Mouse (Mus musculus) neural tube, embryonic 14.5 days (tissue): ENCODE measurements around the gene Abcg4. TPM values are rescaled to one million over a fixed set of nuclear protein-coding genes. Genes with fewer than 3 reads are reported as not detected.

Source experiments
- ATAC-seq: fragments of 200-750 bp; cut with Nextera tagmentation; 2 replicates; pipeline ENCODE4 v1.8.0; 2017; ENCODE audit warnings: low read depth, mild to moderate bottlenecking, moderate TSS enrichment, moderate library complexity
- H3K27ac ChIP-seq: fragments of 300-500 bp; sonication (generic); 2 replicates; pipeline ENCODE4 v1.5.1; 2014; ENCODE audit warnings: low read depth, mild to moderate bottlenecking, control low read depth, low read length, moderate library complexity, mixed read lengths
- H3K27me3 ChIP-seq: fragments of 300-500 bp; sonication (generic); 2 replicates; pipeline ENCODE4 v1.6.1; 2014; ENCODE audit warnings: low read length; ENCODE audit not compliant: control insufficient read depth, insufficient read depth
- H3K36me3 ChIP-seq: fragments of 300-500 bp; sonication (generic); 2 replicates; pipeline ENCODE4 v1.6.1; 2014; ENCODE audit warnings: low read length, mixed read lengths; ENCODE audit not compliant: control insufficient read depth, insufficient read depth
- H3K4me1 ChIP-seq: fragments of 300-500 bp; sonication (generic); 2 replicates; pipeline ENCODE4 v1.6.1; 2014; ENCODE audit warnings: low read length; ENCODE audit not compliant: control insufficient read depth, insufficient read depth
- H3K4me2 ChIP-seq: fragments of 300-500 bp; sonication (generic); 2 replicates; pipeline ENCODE4 v1.6.1; 2014; ENCODE audit warnings: mild to moderate bottlenecking, low read depth, low read length, control low read depth
- H3K4me3 ChIP-seq: fragments of 300-500 bp; sonication (generic); 2 replicates; pipeline ENCODE4 v1.5.1; 2014; ENCODE audit warnings: low read depth, low read length, control low read depth, mixed read lengths
- H3K9ac ChIP-seq: fragments of 300-500 bp; sonication (generic); replicated peaks from 2 replicates; pipeline ENCODE4 v1.6.1; 2014; ENCODE audit warnings: low read depth, mild to moderate bottlenecking, control low read depth, low read length, mixed read lengths
- H3K9me3 ChIP-seq: fragments of 300-500 bp; sonication (generic); 2 replicates; pipeline ENCODE4 v1.6.1; 2016; ENCODE audit warnings: low read length; ENCODE audit not compliant: control insufficient read depth
- WGBS: fragments of 180-500 bp; shearing (Covaris S2); extraction: QIAGEN DNeasy Blood & Tissue Kit; methylation state at CpG from one replicate; pipeline ENCODE4 v1.1.7; 2014; 5-methylcytosine and 5-hydroxymethylcytosine counted together
- polyA plus RNA-seq: library from polyadenylated mRNA; unstranded; fragments of >200 nt; fragmentation: Nextera tagmentation; extraction: Ambion mirVana; gene quantifications from 2 replicates; pipeline ENCODE4 v1.2.1, GENCODE M21; 2014

Abcg4 gene
- polyA plus RNA-seq, 1 experiment from 2014 or later, result 25.0 TPM

DNA sequence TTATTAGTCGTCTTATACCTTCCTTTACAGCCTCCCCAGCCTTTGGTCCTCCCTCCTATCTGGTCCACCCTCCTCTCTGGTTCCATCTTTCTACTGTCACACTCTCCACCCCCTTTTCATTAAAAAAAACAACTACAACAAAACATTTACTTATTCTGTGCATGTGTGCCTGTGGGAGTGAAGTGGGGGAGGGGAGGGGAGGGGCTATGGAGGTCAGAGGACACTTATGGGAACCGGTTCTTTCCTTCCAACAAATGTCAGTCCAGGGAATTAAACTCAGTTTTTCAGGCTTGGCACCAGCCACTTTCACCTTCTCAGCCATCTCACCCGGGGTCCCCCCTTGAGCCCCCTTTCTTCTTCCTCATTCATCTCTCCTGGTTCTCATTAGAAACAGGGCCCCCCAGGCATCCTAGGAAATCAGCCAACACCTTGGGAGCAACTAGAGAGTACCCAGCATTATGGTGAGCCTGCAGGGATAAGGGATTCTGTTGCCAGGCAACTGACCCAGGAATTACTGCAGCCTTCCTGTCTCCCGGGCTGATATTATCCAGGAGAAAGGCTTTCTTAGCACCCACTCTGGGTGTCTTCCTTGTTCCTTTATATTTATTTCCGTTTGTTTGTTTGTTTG lies 33.8 kb downstream of the Abcg4 start:
- no peak; the same call in none of the 2 replicates for ATAC-seq
- H3K36me3 ChIP-seq, result no peaks in the 10 kb centered on the region
- H3K4me3 ChIP-seq, result no peak overlapping the region
- no peak overlapping the region for H3K9ac ChIP-seq
- 3% methylated on average over 5 of the region's 5 CpGs for WGBS
- H3K27ac ChIP-seq, result peak overlapping the region; percentile 40; the same call in 1 of the 2 replicates
- peaks cover 20% of the 10 kb centered on the region for H3K4me1 ChIP-seq
- H3K9me3 ChIP-seq, result no peaks in the 10 kb centered on the region
- H3K27me3 ChIP-seq, result no peaks in the 10 kb centered on the region
- H3K4me2 ChIP-seq, result no peak overlapping the region

DNA sequence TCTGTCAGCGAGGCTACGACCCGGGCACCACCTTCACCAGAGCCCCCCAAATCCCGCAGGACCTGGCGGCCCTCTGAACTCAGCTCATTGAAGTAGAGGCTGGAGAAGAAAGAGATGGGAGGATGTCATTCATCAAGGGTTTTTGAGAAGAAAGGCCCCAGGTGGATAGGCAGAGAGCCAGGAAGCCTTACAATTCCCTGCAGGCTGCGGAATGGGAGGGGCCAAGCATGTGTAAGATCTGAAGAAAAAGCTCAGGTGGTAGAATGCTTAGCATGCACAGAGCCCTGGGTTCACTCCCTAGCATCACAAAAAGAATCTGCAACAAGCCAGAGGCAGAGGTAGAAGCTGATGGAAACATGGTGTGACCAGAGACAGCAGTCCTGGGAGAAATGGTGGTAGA lies 35.0 kb downstream of the Abcg4 start:
- Histone ChIP-seq H3K9ac (no peak overlapping the region), H3K36me3 (no peaks in the 10 kb centered on the region), H3K27ac (no peak overlapping the region), H3K4me2 (no peak overlapping the region), H3K9me3 (no peaks in the 10 kb centered on the region), H3K4me1 (peaks cover 20% of the 10 kb centered on the region), H3K27me3 (no peaks in the 10 kb centered on the region), H3K4me3 (no peak overlapping the region)
- no peak for ATAC-seq
- WGBS, result 77% methylated on average over 6 of the region's 6 CpGs

DNA sequence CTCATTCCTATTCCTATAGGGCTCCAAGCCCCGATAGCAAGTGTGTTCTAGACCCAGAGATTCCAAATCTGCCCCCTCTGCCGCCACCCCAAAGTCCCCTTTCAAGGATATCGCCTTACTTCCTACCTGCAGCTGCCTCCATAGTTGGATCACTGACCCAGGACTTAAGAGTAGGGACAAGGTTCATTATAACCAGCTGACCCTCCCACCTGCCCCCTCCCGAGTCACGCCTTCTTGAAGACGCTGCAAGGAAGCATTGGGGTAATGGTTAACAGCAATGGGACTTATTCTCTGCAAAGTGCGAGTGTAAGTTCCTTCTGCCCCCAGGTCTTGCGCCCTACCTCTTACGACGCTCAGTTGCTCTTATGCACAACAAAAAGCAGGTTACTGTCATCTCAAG lies 37.1 kb downstream of the Abcg4 start, which contains the start of gene Pdzd3:
Pdzd3 (minus strand) TSS at position 158 of the 400 bp plus-strand sequence.
- no peaks in the 10 kb centered on the region for H3K27me3 ChIP-seq
- no peak within 1 kb of the TSS for H3K27ac ChIP-seq
- H3K36me3 ChIP-seq, result no peaks in the 10 kb centered on the region
- no peak for ATAC-seq
- no peak within 1 kb of the TSS for H3K4me2 ChIP-seq
- H3K4me3 ChIP-seq, result no peak within 1 kb of the TSS
- no peaks in the 10 kb centered on the region for H3K9me3 ChIP-seq
- WGBS, result 84% methylated on average over 10 of the region's 10 CpGs
- no peak within 1 kb of the TSS for H3K9ac ChIP-seq
- peaks cover 20% of the 10 kb centered on the region for H3K4me1 ChIP-seq

DNA sequence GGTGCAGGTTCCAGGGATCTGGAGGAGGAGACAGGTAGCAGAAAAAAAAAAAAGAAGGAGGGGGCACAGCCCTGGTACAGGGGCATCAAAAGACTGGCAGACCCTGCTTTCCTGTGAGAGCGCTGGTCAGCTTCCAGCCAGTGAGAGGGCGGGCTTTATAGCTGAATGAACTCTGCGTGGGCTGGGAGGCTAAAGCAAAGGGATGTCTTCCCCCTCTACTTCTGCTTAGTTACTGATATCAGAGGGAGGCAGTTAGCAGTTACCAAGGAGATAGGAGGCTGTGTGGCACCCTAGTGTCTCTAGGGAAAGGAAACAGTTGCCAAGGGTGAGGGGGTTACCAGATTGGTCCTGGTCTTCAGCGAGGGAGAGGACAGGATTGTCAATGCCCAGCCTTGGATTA lies 38.0 kb downstream of the Abcg4 start:
- Histone ChIP-seq H3K9ac (no peak overlapping the region), H3K27ac (no peak overlapping the region), H3K9me3 (no peaks in the 10 kb centered on the region), H3K4me1 (peaks cover 16% of the 10 kb centered on the region), H3K4me2 (no peak overlapping the region), H3K27me3 (no peaks in the 10 kb centered on the region), H3K4me3 (no peak overlapping the region), H3K36me3 (no peaks in the 10 kb centered on the region)
- ATAC-seq, result peak; percentile 33; the same call in 1 of the 2 replicates
- 35% methylated on average over 4 of the region's 4 CpGs for WGBS

DNA sequence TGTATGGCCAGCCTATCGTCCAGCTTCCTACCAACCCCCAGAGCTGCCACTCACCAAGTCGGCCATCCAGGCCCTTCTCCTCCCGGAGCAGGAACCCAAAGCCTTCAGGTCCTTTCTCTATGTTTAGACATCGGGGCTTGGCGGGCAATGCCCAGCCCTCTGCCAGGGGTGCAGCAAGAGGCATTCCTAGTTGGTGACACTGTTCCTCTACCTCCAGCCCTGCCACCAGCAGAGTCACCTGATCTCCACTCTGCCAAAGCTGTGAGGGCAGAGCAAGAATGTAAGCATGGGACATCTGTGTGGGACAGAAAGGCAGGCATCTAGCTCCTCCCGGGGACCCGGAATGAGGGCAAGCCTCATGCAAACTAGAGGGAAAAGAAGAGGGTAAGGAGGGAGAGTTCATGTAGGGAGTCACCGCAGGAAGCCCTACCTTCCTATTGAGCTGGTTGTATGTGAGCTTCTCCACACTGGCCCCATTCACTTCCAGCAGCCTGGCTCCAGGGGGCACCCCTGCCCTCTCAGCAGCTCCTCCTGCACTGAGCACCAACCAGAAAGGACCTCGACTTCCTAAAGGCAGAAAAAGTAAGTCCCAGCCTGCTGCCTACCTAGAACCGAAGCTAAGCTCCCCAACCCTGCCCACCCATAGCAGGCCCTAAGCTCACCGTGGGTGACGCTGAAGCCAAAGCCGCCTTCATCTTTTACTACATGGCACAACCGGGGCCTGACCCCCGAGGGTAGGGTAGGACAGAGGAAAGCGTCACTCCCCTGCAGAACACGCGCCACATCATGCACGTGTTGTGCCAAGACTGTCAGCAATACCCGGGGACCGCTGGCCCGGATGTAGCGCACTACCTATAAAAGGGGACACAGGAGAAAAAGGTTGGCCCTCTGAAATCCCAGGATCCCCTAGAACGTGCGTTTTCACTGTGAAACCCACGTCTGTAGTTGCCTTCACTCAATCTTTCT lies 39.0 kb downstream of the Abcg4 start:
- Histone ChIP-seq H3K36me3 (no peaks in the 10 kb centered on the region), H3K4me1 (peaks cover 10% of the 10 kb centered on the region), H3K9me3 (no peaks in the 10 kb centered on the region), H3K27me3 (no peaks in the 10 kb centered on the region), H3K4me3 (no peak overlapping the region), H3K4me2 (no peak overlapping the region), H3K9ac (no peak overlapping the region), H3K27ac (peak overlapping the region; percentile 12; the same call in 1 of the 2 replicates)
- 55% methylated on average over 26 of the region's 26 CpGs for WGBS
- 0 out of 2 replicates have a peak, but pooled peaks have one; percentile 57 for ATAC-seq

DNA sequence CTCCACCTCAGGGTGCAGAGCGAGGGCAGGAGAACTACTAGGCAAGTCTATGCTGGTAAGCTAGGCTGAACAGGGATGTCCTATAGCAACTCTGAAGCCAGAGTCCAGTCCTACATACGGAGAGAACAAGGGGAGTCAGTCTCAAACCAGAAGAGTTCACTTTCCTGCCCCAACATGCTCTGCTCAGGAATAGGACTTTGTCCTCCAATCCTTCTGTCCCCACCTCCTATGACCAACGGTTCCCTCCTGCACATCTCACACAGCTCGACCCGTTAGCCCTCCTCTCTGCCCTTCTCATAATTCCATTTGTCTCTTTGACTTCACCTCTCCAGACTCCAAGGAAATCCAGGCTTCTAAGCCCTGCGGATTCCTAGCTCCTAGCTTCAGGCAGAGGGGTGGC lies 40.5 kb downstream of the Abcg4 start:
- Histone ChIP-seq H3K27ac (no peak overlapping the region), H3K27me3 (no peaks in the 10 kb centered on the region), H3K9ac (no peak overlapping the region), H3K4me1 (no peaks in the 10 kb centered on the region), H3K36me3 (no peaks in the 10 kb centered on the region), H3K9me3 (no peaks in the 10 kb centered on the region), H3K4me3 (no peak overlapping the region), H3K4me2 (no peak overlapping the region)
- ATAC-seq, result no peak
- 90% methylated on average over 6 of the region's 6 CpGs for WGBS

DNA sequence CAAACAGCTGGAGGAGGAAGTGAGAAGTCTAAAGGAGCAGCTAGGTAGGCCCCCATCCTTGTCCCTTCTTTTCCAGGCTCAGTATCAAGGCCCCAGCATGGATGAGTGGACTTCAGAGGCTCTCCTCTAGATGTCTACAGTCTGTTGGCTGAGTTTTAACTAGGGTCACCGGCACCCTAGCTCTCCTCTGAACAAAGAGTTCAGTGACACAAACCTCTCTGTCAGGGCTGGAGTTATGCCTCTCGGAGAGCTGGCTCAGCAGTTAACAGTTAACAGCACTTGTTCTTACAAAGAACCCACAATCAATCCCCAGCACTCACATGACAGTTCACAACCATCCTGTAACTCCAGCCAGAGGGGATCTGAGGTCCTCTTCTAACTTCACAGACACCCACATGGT lies 44.8 kb downstream of the Abcg4 start:
- Histone ChIP-seq H3K36me3 (no peaks in the 10 kb centered on the region), H3K9me3 (no peaks in the 10 kb centered on the region), H3K9ac (no peak overlapping the region), H3K4me2 (no peak overlapping the region), H3K4me3 (no peak overlapping the region), H3K27me3 (no peaks in the 10 kb centered on the region), H3K27ac (no peak overlapping the region), H3K4me1 (no peaks in the 10 kb centered on the region)
- ATAC-seq, result no peak
- 35% methylated on average over 2 of the region's 2 CpGs for WGBS

DNA sequence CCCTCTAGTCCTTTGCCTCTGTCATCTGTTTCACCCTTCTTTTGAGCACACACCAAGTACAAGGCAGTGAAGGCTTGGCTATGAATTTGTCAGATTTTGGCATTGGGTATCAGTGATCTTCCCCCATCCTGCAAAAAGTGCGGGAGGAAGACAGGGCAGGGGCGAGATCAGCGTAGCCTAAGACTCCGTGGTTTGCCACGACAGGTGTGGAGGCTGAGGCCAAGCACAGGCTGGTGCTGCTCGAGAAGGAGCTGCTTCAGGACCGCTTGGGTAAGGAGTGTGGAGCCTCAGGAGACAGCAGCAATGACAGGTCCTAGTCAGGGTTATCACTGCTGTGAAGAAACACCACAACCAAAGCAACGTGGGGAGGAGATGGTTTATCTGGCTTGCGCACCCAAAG lies 47.0 kb downstream of the Abcg4 start:
- Histone ChIP-seq H3K9ac (no peak overlapping the region), H3K4me3 (no peak overlapping the region), H3K27ac (no peak overlapping the region), H3K36me3 (no peaks in the 10 kb centered on the region), H3K27me3 (no peaks in the 10 kb centered on the region), H3K9me3 (no peaks in the 10 kb centered on the region), H3K4me1 (no peaks in the 10 kb centered on the region), H3K4me2 (no peak overlapping the region)
- no peak for ATAC-seq
- 75% methylated on average over 9 of the region's 9 CpGs for WGBS

DNA sequence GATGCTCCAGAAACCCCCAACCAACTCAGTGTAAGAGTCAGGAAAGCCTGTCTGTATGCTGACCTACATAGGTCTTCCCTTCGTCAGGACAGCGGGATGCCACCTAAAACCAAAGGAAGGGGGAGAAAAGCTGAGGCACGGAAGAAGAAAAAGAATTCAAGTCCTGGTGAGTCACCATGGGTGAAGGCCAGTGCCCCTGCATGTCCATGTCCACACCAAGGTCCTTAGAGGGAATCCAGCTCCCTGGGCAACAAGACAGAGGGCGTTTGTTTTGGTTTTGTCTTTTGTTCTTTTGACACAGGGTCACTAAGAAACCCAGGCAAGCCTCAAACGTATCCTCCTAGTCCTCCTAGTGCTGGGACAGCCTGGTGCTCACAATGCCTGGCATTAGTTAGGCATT lies 47.5 kb downstream of the Abcg4 start:
- ATAC-seq, result no peak
- no peak overlapping the region for H3K4me3 ChIP-seq
- no peaks in the 10 kb centered on the region for H3K36me3 ChIP-seq
- no peak overlapping the region for H3K27ac ChIP-seq
- no peaks in the 10 kb centered on the region for H3K9me3 ChIP-seq
- no peaks in the 10 kb centered on the region for H3K4me1 ChIP-seq
- H3K4me2 ChIP-seq, result no peak overlapping the region
- H3K9ac ChIP-seq, result 0 out of 2 replicates have a peak overlapping the region, but pooled peaks have one; percentile 16
- 51% methylated on average over 5 of the region's 5 CpGs for WGBS
- no peaks in the 10 kb centered on the region for H3K27me3 ChIP-seq
